Mouse (Mus musculus): Measurements from ENCODE around the gene Gm11011.
A peak's percentile ranks its signal among the peaks of the same experiment; 100 is the strongest.
"Not testable (repeated sequence)": the region's sequence is repeated elsewhere in the genome, so short reads cannot be mapped to it uniquely, and the experiment has no call there.

Gene Gm11011

DNA sequence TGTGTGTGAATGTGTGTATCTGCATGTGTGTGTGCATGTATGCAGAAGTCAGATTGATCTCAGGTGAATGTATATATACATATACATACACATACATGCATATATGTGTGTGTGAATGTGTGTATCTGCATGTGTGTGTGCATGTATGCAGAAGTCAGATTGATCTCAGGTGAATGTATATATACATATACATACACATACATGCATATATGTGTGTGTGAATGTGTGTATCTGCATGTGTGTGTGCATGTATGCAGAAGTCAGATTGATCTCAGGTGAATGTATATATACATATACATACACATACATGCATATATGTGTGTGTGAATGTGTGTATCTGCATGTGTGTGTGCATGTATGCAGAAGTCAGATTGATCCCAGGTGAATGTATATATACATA lies at the start of gene Gm11011:
TSS of gene Gm11011 (minus strand) at position 101 of the 400 bp plus-strand sequence.
- peaks cover 48% of the 10 kb centered on the region for H3K4me1 ChIP-seq (replicated peaks; ENCODE audit: low read depth, low read length)
- H3K4me3 ChIP-seq (replicated peaks; ENCODE audit: low read length); H3K27me3 ChIP-seq (ENCODE audit: insufficient read depth, low read length); H3K9me3 ChIP-seq (ENCODE audit: low read length); H3K36me3 ChIP-seq (ENCODE audit: insufficient read depth, low read length): not testable (repeated sequence)

DNA sequence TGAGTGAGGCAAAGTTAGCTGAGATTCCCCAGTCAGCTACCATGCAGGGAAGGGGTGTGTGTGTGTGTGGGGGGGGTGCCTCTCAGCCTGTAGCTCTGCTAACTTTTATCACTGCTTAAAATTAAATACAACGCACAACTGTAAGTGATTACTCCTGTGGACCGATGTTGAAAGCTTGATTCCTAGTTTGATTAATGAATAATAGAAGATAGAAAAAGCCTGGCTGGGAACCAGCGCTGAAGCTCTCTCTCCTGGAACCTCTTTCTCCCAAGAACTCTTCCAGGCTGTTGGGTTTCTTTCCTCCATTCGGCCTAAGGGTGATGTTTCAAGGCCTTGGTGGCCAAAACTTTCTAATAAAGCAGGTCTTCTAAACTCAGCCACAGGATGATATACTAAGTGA lies 48.9 kb upstream of the Gm11011 start:
- Histone ChIP-seq H3K4me3 (replicated peaks; ENCODE audit: low read length) (no peak overlapping the region), H3K36me3 (ENCODE audit: insufficient read depth, low read length) (no peaks in the 10 kb centered on the region)
- TF ChIP-seq POU5F1 (IDR thresholded peaks at IDR 0.05; ENCODE audit: borderline replicate concordance, low read length): no peak

GRCm38 (mm10) chr2:169635428-169635827 lies 47.9 kb upstream of the Gm11011 start:
- TF ChIP-seq CTCF (conservative IDR thresholded peaks at IDR 0.05; ENCODE audit: low read length): no peak
- TF ChIP-seq NANOG (IDR thresholded peaks at IDR 0.05; ENCODE audit: borderline replicate concordance, low read length): no peak
- no peak for TF ChIP-seq POU5F1 (IDR thresholded peaks at IDR 0.05; ENCODE audit: borderline replicate concordance, low read length)
- Histone ChIP-seq H3K36me3 (ENCODE audit: insufficient read depth, low read length) (no peaks in the 10 kb centered on the region), H3K4me1 (replicated peaks; ENCODE audit: low read depth, low read length) (peaks cover 11% of the 10 kb centered on the region), H3K4me3 (replicated peaks; ENCODE audit: low read length) (no peak overlapping the region), H3K27me3 (ENCODE audit: insufficient read depth, low read length) (peaks cover 52% of the 10 kb centered on the region), H3K9me3 (ENCODE audit: low read length) (no peaks in the 10 kb centered on the region)

More for the DNA sequence above, 48.9 kb upstream of the Gm11011 start:
- H3K4me1 ChIP-seq (replicated peaks; ENCODE audit: low read depth, low read length): peaks cover 11% of the 10 kb centered on the region
- peaks cover 44% of the 10 kb centered on the region for H3K27me3 ChIP-seq (ENCODE audit: insufficient read depth, low read length)
- no peaks in the 10 kb centered on the region for H3K9me3 ChIP-seq (ENCODE audit: low read length)

DNA sequence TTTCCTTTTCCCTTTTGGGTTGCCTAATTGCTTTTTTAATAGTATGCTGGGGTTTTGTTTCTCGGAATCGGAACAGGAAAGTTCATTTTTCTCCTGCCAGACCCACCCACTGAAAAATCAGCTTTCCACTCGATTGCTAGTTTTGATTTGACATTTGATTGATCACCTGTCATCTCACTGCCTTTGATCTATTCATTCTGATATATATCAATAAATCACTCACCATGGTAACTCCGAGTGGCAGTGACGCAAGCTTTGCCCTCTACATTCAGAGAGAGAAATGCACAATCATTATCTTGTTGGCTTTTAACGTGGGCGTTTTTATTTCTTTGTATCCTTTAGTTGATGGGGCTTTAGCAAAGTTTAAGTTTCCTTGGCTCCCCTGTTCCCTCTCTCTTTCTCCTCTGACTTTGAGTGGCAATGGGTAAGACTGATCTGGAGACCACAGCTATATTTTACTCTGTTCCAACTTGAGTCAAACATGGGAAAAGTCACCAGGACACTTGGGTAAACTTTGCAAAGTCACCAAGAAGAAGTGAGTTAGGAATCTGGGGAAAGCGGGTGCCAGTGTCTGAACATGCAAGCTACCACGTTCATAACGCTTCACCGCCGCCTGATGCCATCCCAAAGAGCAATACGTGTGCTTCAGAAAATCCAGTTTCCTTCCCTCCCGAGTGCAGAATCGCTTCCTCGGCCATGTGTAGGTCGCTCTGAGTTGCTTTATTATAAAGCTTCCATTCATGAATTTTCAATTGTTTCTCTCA lies 47.3 kb upstream of the Gm11011 start:
- H3K9me3 ChIP-seq (ENCODE audit: low read length): no peaks in the 10 kb centered on the region
- H3K36me3 ChIP-seq (ENCODE audit: insufficient read depth, low read length): no peaks in the 10 kb centered on the region
- no peak overlapping the region for H3K4me3 ChIP-seq (replicated peaks; ENCODE audit: low read length)
- peaks cover 11% of the 10 kb centered on the region for H3K4me1 ChIP-seq (replicated peaks; ENCODE audit: low read depth, low read length)
- peaks cover 52% of the 10 kb centered on the region for H3K27me3 ChIP-seq (ENCODE audit: insufficient read depth, low read length)
- no peak for TF ChIP-seq CTCF (conservative IDR thresholded peaks at IDR 0.05; ENCODE audit: low read length)
- no peak for TF ChIP-seq POU5F1 (IDR thresholded peaks at IDR 0.05; ENCODE audit: borderline replicate concordance, low read length)

DNA sequence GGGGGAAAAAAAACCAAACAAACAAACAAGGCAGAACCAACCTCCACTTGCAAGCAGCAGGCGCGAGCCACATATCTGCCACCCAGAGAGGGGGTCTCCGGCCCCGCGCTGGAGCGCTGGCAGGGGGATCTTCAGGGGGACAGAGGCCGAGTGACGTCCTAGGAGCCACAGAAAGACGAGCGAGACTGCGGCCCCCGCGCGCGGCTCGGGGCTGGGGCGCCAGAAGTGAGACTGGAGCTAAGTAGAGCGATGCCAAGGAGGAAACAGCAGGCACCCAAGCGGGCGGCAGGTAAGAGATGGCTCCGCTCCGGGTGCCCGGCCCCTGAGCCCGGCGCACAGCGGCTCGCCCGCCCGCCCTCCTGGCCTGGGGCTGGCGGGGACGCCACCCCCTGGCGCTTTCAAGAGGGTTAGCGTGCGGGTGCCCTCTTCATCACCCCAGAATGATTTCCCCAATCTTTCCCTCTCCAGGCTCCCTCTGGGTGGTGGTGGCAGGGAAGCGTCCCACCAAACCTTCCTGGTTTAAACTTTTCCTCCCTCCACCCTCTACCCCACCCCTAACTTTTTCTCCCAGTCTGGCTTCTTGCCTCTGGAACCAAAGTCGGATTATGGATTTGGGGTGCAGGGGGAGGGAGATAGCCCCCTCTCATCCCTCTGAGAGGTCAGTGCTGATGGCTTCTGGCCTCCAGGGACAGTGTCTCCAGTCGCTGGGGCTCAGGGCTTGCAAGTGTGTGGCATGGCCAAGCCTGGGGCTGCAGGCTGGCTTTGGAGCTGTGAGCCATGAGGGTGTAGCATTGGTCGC lies 46.1 kb upstream of the Gm11011 start:
- Histone ChIP-seq H3K4me3 (replicated peaks; ENCODE audit: low read length) (peak overlapping the region; percentile 77), H3K27me3 (ENCODE audit: insufficient read depth, low read length) (peaks cover 52% of the 10 kb centered on the region), H3K9me3 (ENCODE audit: low read length) (no peaks in the 10 kb centered on the region), H3K36me3 (ENCODE audit: insufficient read depth, low read length) (no peaks in the 10 kb centered on the region), H3K4me1 (replicated peaks; ENCODE audit: low read depth, low read length) (peaks cover 11% of the 10 kb centered on the region)
- no peak for TF ChIP-seq POU5F1 (IDR thresholded peaks at IDR 0.05; ENCODE audit: borderline replicate concordance, low read length)

DNA sequence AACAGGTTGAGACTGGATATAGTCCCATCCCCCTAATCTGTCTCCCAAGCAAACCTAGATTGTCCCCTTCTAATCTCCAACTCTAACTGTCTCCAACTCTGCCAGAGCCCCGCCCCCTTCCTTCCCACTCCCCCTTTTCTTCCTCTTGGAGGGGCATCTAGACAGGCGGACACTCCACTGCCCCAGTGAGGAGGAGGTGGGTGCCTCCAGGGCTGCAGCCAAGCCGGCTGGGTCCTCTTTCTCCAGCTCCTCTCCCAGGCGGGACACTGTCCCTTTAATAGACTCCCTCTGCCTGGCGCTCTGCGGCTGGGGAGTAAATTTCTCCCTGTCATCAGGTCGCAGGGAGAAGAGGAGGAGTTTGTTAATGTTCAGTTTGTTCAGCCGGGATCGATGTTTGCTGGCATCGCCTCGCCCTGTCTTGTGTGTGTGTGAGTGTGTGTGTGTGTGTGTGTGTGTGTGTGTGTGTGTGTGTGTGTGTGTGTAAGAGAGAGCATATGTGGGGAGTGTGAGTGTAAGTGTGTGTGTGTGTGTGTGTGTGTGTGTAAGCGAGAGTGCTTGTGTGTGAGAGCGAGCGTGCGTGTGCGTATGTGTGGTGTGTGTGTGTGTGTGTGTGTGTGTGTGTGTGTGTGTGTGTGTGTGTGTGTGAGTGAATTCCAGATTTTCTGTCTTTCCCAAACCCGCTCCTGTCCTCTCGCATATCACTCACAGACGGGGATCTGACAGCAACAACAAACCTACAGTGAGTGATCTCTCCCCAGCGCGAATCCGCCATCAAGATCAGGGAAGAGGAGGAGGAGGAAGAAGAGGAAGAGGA lies 45.0 kb upstream of the Gm11011 start, which contains the start of gene Tshz2:
TSS of gene Tshz2 (plus strand) at position 676 of the 814 bp plus-strand sequence.
- no peaks in the 10 kb centered on the region for H3K9me3 ChIP-seq (ENCODE audit: low read length)
- H3K4me3 ChIP-seq (replicated peaks; ENCODE audit: low read length): peak within 1 kb of the TSS; percentile 77
- TF ChIP-seq POU5F1 (IDR thresholded peaks at IDR 0.05; ENCODE audit: borderline replicate concordance, low read length) (no peak), CTCF (conservative IDR thresholded peaks at IDR 0.05; ENCODE audit: low read length) (no peak), NANOG (IDR thresholded peaks at IDR 0.05; ENCODE audit: borderline replicate concordance, low read length) (no peak)
- peaks cover 51% of the 10 kb centered on the region for H3K27me3 ChIP-seq (ENCODE audit: insufficient read depth, low read length)
- no peaks in the 10 kb centered on the region for H3K36me3 ChIP-seq (ENCODE audit: insufficient read depth, low read length)
- H3K4me1 ChIP-seq (replicated peaks; ENCODE audit: low read depth, low read length): peaks cover 11% of the 10 kb centered on the region

- no peak overlapping the region for H3K4me3 ChIP-seq (replicated peaks; ENCODE audit: low read length)
- no peaks in the 10 kb centered on the region for H3K36me3 ChIP-seq (ENCODE audit: insufficient read depth, low read length)
- peaks cover 48% of the 10 kb centered on the region for H3K27me3 ChIP-seq (ENCODE audit: insufficient read depth, low read length)
- peaks cover 11% of the 10 kb centered on the region for H3K4me1 ChIP-seq (replicated peaks; ENCODE audit: low read depth, low read length)
- TF ChIP-seq NANOG (IDR thresholded peaks at IDR 0.05; ENCODE audit: borderline replicate concordance, low read length) (no peak), POU5F1 (IDR thresholded peaks at IDR 0.05; ENCODE audit: borderline replicate concordance, low read length) (no peak), CTCF (conservative IDR thresholded peaks at IDR 0.05; ENCODE audit: low read length) (no peak)
- H3K9me3 ChIP-seq (ENCODE audit: low read length): no peaks in the 10 kb centered on the region
These were observed 42.5 kb upstream of the Gm11011 start for GRCm38 (mm10) chr2:169630070-169630469.

- Histone ChIP-seq H3K4me3 (replicated peaks; ENCODE audit: low read length) (no peak overlapping the region), H3K9me3 (ENCODE audit: low read length) (no peaks in the 10 kb centered on the region), H3K27me3 (ENCODE audit: insufficient read depth, low read length) (peaks cover 13% of the 10 kb centered on the region), H3K4me1 (replicated peaks; ENCODE audit: low read depth, low read length) (peaks cover 14% of the 10 kb centered on the region; the same call in 1 of the 2 replicates), H3K36me3 (ENCODE audit: insufficient read depth, low read length) (no peaks in the 10 kb centered on the region)
- TF ChIP-seq NANOG (IDR thresholded peaks at IDR 0.05; ENCODE audit: borderline replicate concordance, low read length) (no peak), POU5F1 (IDR thresholded peaks at IDR 0.05; ENCODE audit: borderline replicate concordance, low read length) (no peak), CTCF (conservative IDR thresholded peaks at IDR 0.05; ENCODE audit: low read length) (0 out of 2 replicates have a peak, but pooled peaks have one; percentile 4)
These were observed 33.7 kb upstream of the Gm11011 start for GRCm38 (mm10) chr2:169621201-169621710.

Data from E14TG2a.4 (cell line).